Mouse (Mus musculus): Measurements from ENCODE around the gene Elavl2. TPM values are rescaled to one million over a fixed set of nuclear protein-coding genes. Genes with fewer than 3 reads are reported as not detected.

The Elavl2 gene
- total and polyA plus RNA-seq, 2 experiments: not detected

GRCm38 (mm10) chr4:91391987-91392598 is 8.5 kb downstream of the Elavl2 start:
- DNase-seq (ENCODE audit: extremely low read depth, low read depth, low spot score): no peak
- Histone ChIP-seq H3K4me3 (ENCODE audit: insufficient read depth, low read depth, low read length) (no peak overlapping the region), H3K27me3 (ENCODE audit: control insufficient read depth, insufficient read depth, low read length) (no peaks in the 10 kb centered on the region), H3K79me2 (ENCODE audit: control insufficient read depth, insufficient read depth, low read length) (no peaks in the 10 kb centered on the region), H3K9ac (ENCODE audit: low read depth, low read length) (no peak overlapping the region), H3K4me1 (ENCODE audit: control insufficient read depth, insufficient read depth, low read length) (no peaks in the 10 kb centered on the region), H3K36me3 (ENCODE audit: control insufficient read depth, insufficient read depth, low read length) (no peaks in the 10 kb centered on the region), H3K27ac (replicated peaks; ENCODE audit: insufficient read depth, low read depth, low read length) (no peak overlapping the region)
- TF ChIP-seq POLR2A (IDR thresholded peaks at IDR 0.05; ENCODE audit: extremely low read depth, insufficient read depth, low read length): no peak
- no peak for TF ChIP-seq CTCF (IDR thresholded peaks at IDR 0.05; ENCODE audit: low read depth, low read length)
- WGBS: 59% methylated on average over 5 of the region's 5 CpGs

GRCm38 (mm10) chr4:91387701-91388100 is 12.9 kb downstream of the Elavl2 start:
- no peak overlapping the region for H3K4me3 ChIP-seq (ENCODE audit: insufficient read depth, low read depth, low read length)
- no peaks in the 10 kb centered on the region for H3K79me2 ChIP-seq (ENCODE audit: control insufficient read depth, insufficient read depth, low read length)
- no peak overlapping the region for H3K9ac ChIP-seq (ENCODE audit: low read depth, low read length)
- H3K27me3 ChIP-seq (ENCODE audit: control insufficient read depth, insufficient read depth, low read length): no peaks in the 10 kb centered on the region
- whole genome bisulfite sequencing: 83% methylated on average over 3 of the region's 3 CpGs
- H3K4me1 ChIP-seq (ENCODE audit: control insufficient read depth, insufficient read depth, low read length): no peaks in the 10 kb centered on the region
- H3K36me3 ChIP-seq (ENCODE audit: control insufficient read depth, insufficient read depth, low read length): no peaks in the 10 kb centered on the region
- no peak overlapping the region for H3K27ac ChIP-seq (replicated peaks; ENCODE audit: insufficient read depth, low read depth, low read length)
- DNase-seq (ENCODE audit: extremely low read depth, low read depth, low spot score): no peak
- TF ChIP-seq CTCF (IDR thresholded peaks at IDR 0.05; ENCODE audit: low read depth, low read length) (no peak), POLR2A (IDR thresholded peaks at IDR 0.05; ENCODE audit: extremely low read depth, insufficient read depth, low read length) (no peak)

DNA sequence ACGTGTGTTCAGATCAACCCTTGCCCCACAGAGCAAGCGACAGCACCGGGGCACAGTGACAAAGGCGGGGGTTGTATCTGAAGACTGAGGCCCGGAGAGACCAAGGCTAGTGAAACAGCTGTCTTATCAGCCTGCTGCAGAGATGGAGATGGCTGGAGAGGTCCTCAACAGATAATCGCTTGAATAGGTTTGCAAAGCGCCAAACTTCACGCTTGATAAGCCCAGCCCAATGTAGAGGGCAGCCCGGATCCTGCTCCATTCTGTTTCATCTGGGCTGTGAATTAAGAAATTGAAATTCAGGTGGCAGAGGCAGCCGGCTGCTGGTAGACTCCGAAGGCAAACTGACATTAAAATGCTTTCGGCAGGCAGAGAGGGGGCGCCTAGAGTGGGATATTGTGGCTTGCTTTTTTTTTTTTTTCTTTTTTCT is 19.4 kb downstream of the Elavl2 start:
- Histone ChIP-seq H3K4me1 (ENCODE audit: control insufficient read depth, insufficient read depth, low read length) (0 out of 2 replicates have a peak, but pooled peaks cover 4% of the 10 kb centered on the region), H3K27ac (replicated peaks; ENCODE audit: insufficient read depth, low read depth, low read length) (no peak overlapping the region), H3K79me2 (ENCODE audit: control insufficient read depth, insufficient read depth, low read length) (no peaks in the 10 kb centered on the region), H3K36me3 (ENCODE audit: control insufficient read depth, insufficient read depth, low read length) (no peaks in the 10 kb centered on the region), H3K4me3 (ENCODE audit: insufficient read depth, low read depth, low read length) (no peak overlapping the region), H3K27me3 (ENCODE audit: control insufficient read depth, insufficient read depth, low read length) (no peaks in the 10 kb centered on the region; the same call in 1 of the 2 replicates), H3K9ac (ENCODE audit: low read depth, low read length) (no peak overlapping the region)
- TF ChIP-seq CTCF (IDR thresholded peaks at IDR 0.05; ENCODE audit: low read depth, low read length): no peak
- TF ChIP-seq POLR2A (IDR thresholded peaks at IDR 0.05; ENCODE audit: extremely low read depth, insufficient read depth, low read length): no peak
- WGBS: 4% methylated on average over 13 of the region's 13 CpGs
- no peak for DNase-seq (ENCODE audit: extremely low read depth, low read depth, low spot score)

DNA sequence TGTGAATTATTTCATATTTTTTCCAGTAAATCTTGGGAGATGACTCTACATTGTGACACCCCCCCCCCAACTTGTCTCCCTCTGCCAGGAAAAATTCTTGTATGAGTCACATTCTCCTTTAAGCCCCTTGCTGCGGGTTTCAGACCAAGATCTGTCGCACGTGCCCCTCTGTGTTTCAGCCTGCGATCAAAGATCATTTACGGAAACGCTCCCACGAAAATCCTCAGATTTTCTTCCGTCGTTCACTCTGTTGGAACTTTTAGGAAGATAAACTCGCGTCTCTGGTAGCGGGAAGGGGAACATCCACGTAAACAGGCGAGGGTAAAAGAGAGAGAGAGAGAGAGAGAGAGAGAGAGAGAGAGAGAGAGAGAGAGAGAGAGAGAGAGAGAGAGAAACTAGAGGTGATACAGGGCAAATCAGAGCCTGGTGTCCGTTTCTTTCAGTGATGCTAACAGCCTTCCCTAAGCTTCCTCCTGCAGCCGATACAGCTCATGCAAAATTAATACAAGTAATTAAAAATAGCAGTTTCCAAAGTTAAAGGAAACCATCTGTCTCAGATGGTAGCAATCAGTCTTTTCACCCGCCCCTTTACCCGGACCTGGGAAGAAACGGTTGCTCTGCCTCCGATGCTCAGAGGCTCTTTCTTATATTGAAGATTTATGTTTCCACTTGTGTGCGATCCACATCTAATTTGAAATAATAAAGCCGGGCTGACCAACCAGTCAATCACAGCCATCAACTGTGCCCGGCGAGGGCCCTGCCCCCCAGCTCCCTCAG is 20.1 kb downstream of the Elavl2 start:
- TF ChIP-seq POLR2A (IDR thresholded peaks at IDR 0.05; ENCODE audit: extremely low read depth, insufficient read depth, low read length): no peak
- no peak for TF ChIP-seq CTCF (IDR thresholded peaks at IDR 0.05; ENCODE audit: low read depth, low read length)
- Histone ChIP-seq H3K27me3 (ENCODE audit: control insufficient read depth, insufficient read depth, low read length) (no peaks in the 10 kb centered on the region; the same call in 1 of the 2 replicates), H3K27ac (replicated peaks; ENCODE audit: insufficient read depth, low read depth, low read length) (no peak overlapping the region), H3K4me1 (ENCODE audit: control insufficient read depth, insufficient read depth, low read length) (peaks cover 5% of the 10 kb centered on the region), H3K9ac (ENCODE audit: low read depth, low read length) (no peak overlapping the region), H3K4me3 (ENCODE audit: insufficient read depth, low read depth, low read length) (no peak overlapping the region), H3K36me3 (ENCODE audit: control insufficient read depth, insufficient read depth, low read length) (no peaks in the 10 kb centered on the region), H3K79me2 (ENCODE audit: control insufficient read depth, insufficient read depth, low read length) (no peaks in the 10 kb centered on the region)
- DNase-seq (ENCODE audit: extremely low read depth, low read depth, low spot score): no peak
- 14% methylated on average over 24 of the region's 24 CpGs for WGBS

DNA sequence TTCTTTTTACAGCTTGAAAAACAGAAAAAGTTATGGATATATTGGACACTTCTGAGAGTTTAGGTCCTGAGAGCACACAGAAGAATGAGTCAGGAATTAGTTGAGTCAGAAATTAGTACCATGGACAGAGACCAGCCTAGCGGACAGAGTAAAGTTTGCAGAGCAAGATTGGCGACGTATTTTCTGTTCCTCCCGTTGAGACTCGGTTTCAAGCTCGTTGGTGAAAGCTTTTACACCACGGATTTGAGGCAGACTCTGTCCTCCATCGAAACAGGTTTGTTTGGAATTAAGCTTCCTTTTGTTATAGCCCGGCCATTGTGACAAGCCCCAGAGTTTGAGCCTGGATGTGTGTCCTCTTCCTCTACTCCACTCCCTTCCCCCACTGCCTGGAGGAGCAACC is 21.0 kb downstream of the Elavl2 start:
- TF ChIP-seq CTCF (IDR thresholded peaks at IDR 0.05; ENCODE audit: low read depth, low read length) (no peak), POLR2A (IDR thresholded peaks at IDR 0.05; ENCODE audit: extremely low read depth, insufficient read depth, low read length) (no peak)
- 2% methylated on average over 9 of the region's 9 CpGs for WGBS
- Histone ChIP-seq H3K79me2 (ENCODE audit: control insufficient read depth, insufficient read depth, low read length) (no peaks in the 10 kb centered on the region), H3K4me1 (ENCODE audit: control insufficient read depth, insufficient read depth, low read length) (peaks cover 8% of the 10 kb centered on the region), H3K36me3 (ENCODE audit: control insufficient read depth, insufficient read depth, low read length) (no peaks in the 10 kb centered on the region), H3K9ac (ENCODE audit: low read depth, low read length) (no peak overlapping the region), H3K27ac (replicated peaks; ENCODE audit: insufficient read depth, low read depth, low read length) (no peak overlapping the region), H3K4me3 (ENCODE audit: insufficient read depth, low read depth, low read length) (no peak overlapping the region), H3K27me3 (ENCODE audit: control insufficient read depth, insufficient read depth, low read length) (peaks cover 8% of the 10 kb centered on the region; the same call in 1 of the 2 replicates)
- DNase-seq (ENCODE audit: extremely low read depth, low read depth, low spot score): peak; percentile 4

Measured in liver, adult 2 months (tissue).